Mouse (Mus musculus): ENCODE data around the gene Chit1.

Gene Chit1

GRCm38 (mm10) chr1:134098726-134099515 lies 12.1 kb upstream of the Chit1 start:
- 24% methylated on average over 17 of the region's 17 CpGs for WGBS

- WGBS: 47% methylated on average over 12 of the region's 12 CpGs
These were observed 11.4 kb upstream of the Chit1 start for GRCm38 (mm10) chr1:134099516-134100235.

GRCm38 (mm10) chr1:134100401-134100800 lies 10.6 kb upstream of the Chit1 start:
- WGBS: 92% methylated on average over 5 of the region's 5 CpGs

GRCm38 (mm10) chr1:134100928-134101327 lies 10.1 kb upstream of the Chit1 start:
- WGBS: 91% methylated on average over 4 of the region's 4 CpGs

- WGBS: 86% methylated on average over 3 of the region's 3 CpGs
These were observed 9.4 kb upstream of the Chit1 start for GRCm38 (mm10) chr1:134101593-134101992.

GRCm38 (mm10) chr1:134103861-134104260 lies 7.2 kb upstream of the Chit1 start:
- 63% methylated on average over 5 of the region's 5 CpGs for WGBS

- 88% methylated on average over 11 of the region's 11 CpGs for WGBS
These were observed 5.8 kb upstream of the Chit1 start for GRCm38 (mm10) chr1:134105043-134105763.

- 82% methylated on average over 3 of the region's 3 CpGs for WGBS
These were observed 5.1 kb upstream of the Chit1 start for GRCm38 (mm10) chr1:134105764-134106430.

- 11% methylated on average over 5 of the region's 5 CpGs for WGBS
These were observed 4.3 kb upstream of the Chit1 start for GRCm38 (mm10) chr1:134106719-134107118.

- WGBS: 94% methylated on average over 7 of the region's 7 CpGs
These were observed 3.3 kb upstream of the Chit1 start for GRCm38 (mm10) chr1:134107777-134108176.

GRCm38 (mm10) chr1:134110015-134110414 lies 1.0 kb upstream of the Chit1 start:
- 86% methylated on average over 3 of the region's 3 CpGs for WGBS

GRCm38 (mm10) chr1:134110449-134110848 lies 593 bp upstream of the Chit1 start:
- WGBS: 91% methylated on average over 5 of the region's 5 CpGs

- WGBS: 79% methylated on average over 5 of the region's 5 CpGs
These were observed 2.5 kb downstream of the Chit1 start for GRCm38 (mm10) chr1:134113560-134113959.

GRCm38 (mm10) chr1:134114018-134114417 lies 3.0 kb downstream of the Chit1 start:
- 93% methylated on average over 7 of the region's 7 CpGs for WGBS

- 92% methylated on average over 13 of the region's 13 CpGs for WGBS
These were observed 3.7 kb downstream of the Chit1 start for GRCm38 (mm10) chr1:134114730-134115129.

GRCm38 (mm10) chr1:134115424-134115823 lies 4.4 kb downstream of the Chit1 start:
- WGBS: 39% methylated on average over 8 of the region's 8 CpGs

GRCm38 (mm10) chr1:134117110-134117509 lies 6.1 kb downstream of the Chit1 start:
- 60% methylated on average over 5 of the region's 5 CpGs for WGBS

GRCm38 (mm10) chr1:134120179-134120578 lies 9.1 kb downstream of the Chit1 start:
- 4% methylated on average over 5 of the region's 5 CpGs for WGBS

- 56% methylated on average over 9 of the region's 9 CpGs for WGBS
These were observed 11.2 kb downstream of the Chit1 start for GRCm38 (mm10) chr1:134122195-134122594.

GRCm38 (mm10) chr1:134133316-134133715 lies 22.3 kb downstream of the Chit1 start:
- 56% methylated on average over 11 of the region's 11 CpGs for WGBS

GRCm38 (mm10) chr1:134136351-134136750 lies 25.3 kb downstream of the Chit1 start:
- 77% methylated on average over 3 of the region's 3 CpGs for WGBS

GRCm38 (mm10) chr1:134138424-134138823 lies 27.4 kb downstream of the Chit1 start:
- WGBS: 90% methylated on average over 9 of the region's 9 CpGs

All from cerebral cortex, adult 2 months (tissue).